Mouse (Mus musculus): Measurements from ENCODE around the gene Vtn.

DNA sequence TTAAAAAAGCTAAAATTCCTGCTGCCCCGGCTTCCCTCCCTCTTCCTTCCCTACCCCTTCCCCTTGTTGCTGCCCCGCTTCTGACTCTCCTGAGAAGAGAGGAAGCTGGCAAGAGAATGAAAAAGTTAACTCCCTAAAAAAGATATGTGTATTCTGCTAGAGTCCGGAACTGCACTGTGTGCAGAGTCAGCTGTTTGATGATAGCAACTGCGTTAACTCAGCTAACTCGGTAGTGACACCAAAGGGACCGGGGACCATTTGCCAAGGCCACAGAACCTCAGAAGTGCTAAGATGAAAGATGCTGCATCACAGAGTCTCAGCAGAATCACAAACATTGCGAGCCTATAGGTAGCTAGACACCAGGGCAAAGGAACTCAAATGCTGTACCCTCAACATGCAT, 31.4 kb upstream of the Vtn start:
- TF ChIP-seq TAL1 (conservative IDR thresholded peaks at IDR 0.05; ENCODE audit: low read depth, low read length) (no peak), CTCF (IDR thresholded peaks at IDR 0.05; ENCODE audit: low read depth, low read length) (no peak), GATA1 (IDR thresholded peaks at IDR 0.05; ENCODE audit: borderline replicate concordance, low read length) (no peak)

Measured in G1E (cell line).